Mouse (Mus musculus): ENCODE measurements around the gene Ppfia2. TPM values are rescaled to one million over a fixed set of nuclear protein-coding genes. Genes with fewer than 3 reads are reported as not detected.

Ppfia2 gene
- 0.59 and 0.63 TPM in 2 replicates for polyA plus RNA-seq (2015; fragmentation: Nextera tagmentation; extraction: Ambion mirVana)

GRCm38 (mm10) chr10:106469855-106470532, at the start of gene Ppfia2:
Gene Ppfia2 (plus strand): TSS chr10:106470339.
- H3K4me3 ChIP-seq = peak within 1 kb of the TSS; percentile 52
- no peak within 1 kb of the TSS for H3K27ac ChIP-seq
- under 1% methylated on average over 30 of the region's 30 CpGs for WGBS
- no peaks in the 10 kb centered on the region for H3K36me3 ChIP-seq
- H3K9me3 ChIP-seq = no peaks in the 10 kb centered on the region
- H3K9ac ChIP-seq = peak within 1 kb of the TSS; percentile 40
- ATAC-seq (ENCODE audit: low FRiP score, low read depth) = peak; percentile 83
- peaks cover 17% of the 10 kb centered on the region; the same call in 1 of the 2 replicates for H3K4me1 ChIP-seq
- peak within 1 kb of the TSS; percentile 89 for H3K4me2 ChIP-seq (replicated peaks)
- peaks cover 40% of the 10 kb centered on the region for H3K27me3 ChIP-seq

GRCm38 (mm10) chr10:106468956-106469721, 1.0 kb upstream of the Ppfia2 start:
- no peak for ATAC-seq (ENCODE audit: low FRiP score, low read depth)
- Histone ChIP-seq H3K4me2 (replicated peaks) (peak overlapping the region; percentile 89), H3K36me3 (no peaks in the 10 kb centered on the region), H3K27me3 (peaks cover 40% of the 10 kb centered on the region), H3K9me3 (no peaks in the 10 kb centered on the region), H3K4me3 (peak overlapping the region; percentile 52), H3K4me1 (peaks cover 17% of the 10 kb centered on the region; the same call in 1 of the 2 replicates), H3K9ac (0 out of 2 replicates have a peak overlapping the region, but pooled peaks have one; percentile 19), H3K27ac (no peak overlapping the region)
- WGBS = 3% methylated on average over 19 of the region's 19 CpGs

- Histone ChIP-seq H3K4me3 (peak overlapping the region; percentile 52), H3K27me3 (peaks cover 40% of the 10 kb centered on the region), H3K36me3 (no peaks in the 10 kb centered on the region), H3K4me1 (peaks cover 17% of the 10 kb centered on the region; the same call in 1 of the 2 replicates), H3K4me2 (replicated peaks) (peak overlapping the region; percentile 89), H3K9ac (peak overlapping the region; percentile 40; the same call in 1 of the 2 replicates), H3K9me3 (no peaks in the 10 kb centered on the region), H3K27ac (no peak overlapping the region)
- ATAC-seq (ENCODE audit: low FRiP score, low read depth) = peak; percentile 49; the same call in 1 of the 2 replicates
- WGBS = 11% methylated on average over 17 of the region's 18 CpGs
These were observed 530 bp downstream of the Ppfia2 start for GRCm38 (mm10) chr10:106470533-106471205.

GRCm38 (mm10) chr10:106509281-106510165, 39.4 kb downstream of the Ppfia2 start:
- ATAC-seq (ENCODE audit: low FRiP score, low read depth) = no peak
- Histone ChIP-seq H3K4me3 (no peak overlapping the region), H3K9ac (no peak overlapping the region), H3K4me2 (replicated peaks) (no peak overlapping the region), H3K4me1 (no peaks in the 10 kb centered on the region), H3K27ac (no peak overlapping the region), H3K9me3 (no peaks in the 10 kb centered on the region), H3K27me3 (no peaks in the 10 kb centered on the region), H3K36me3 (no peaks in the 10 kb centered on the region)
- WGBS = 58% methylated on average over 6 of the region's 6 CpGs

GRCm38 (mm10) chr10:106566036-106566435, 95.9 kb downstream of the Ppfia2 start:
- H3K9me3 ChIP-seq = no peaks in the 10 kb centered on the region
- H3K27me3 ChIP-seq = no peaks in the 10 kb centered on the region
- no peaks in the 10 kb centered on the region for H3K4me1 ChIP-seq
- WGBS = 65% methylated on average over 4 of the region's 4 CpGs
- H3K4me3 ChIP-seq = no peak overlapping the region
- no peak overlapping the region for H3K9ac ChIP-seq
- no peak overlapping the region for H3K27ac ChIP-seq
- no peak overlapping the region for H3K4me2 ChIP-seq (replicated peaks)
- no peaks in the 10 kb centered on the region for H3K36me3 ChIP-seq
- ATAC-seq (ENCODE audit: low FRiP score, low read depth) = no peak

GRCm38 (mm10) chr10:106585026-106585425, 114.9 kb downstream of the Ppfia2 start:
- no peak overlapping the region for H3K27ac ChIP-seq
- no peak overlapping the region for H3K9ac ChIP-seq
- no peak for ATAC-seq (ENCODE audit: low FRiP score, low read depth)
- no peaks in the 10 kb centered on the region for H3K36me3 ChIP-seq
- H3K4me1 ChIP-seq = no peaks in the 10 kb centered on the region
- H3K27me3 ChIP-seq = no peaks in the 10 kb centered on the region
- H3K4me3 ChIP-seq = no peak overlapping the region
- no peaks in the 10 kb centered on the region for H3K9me3 ChIP-seq
- no peak overlapping the region for H3K4me2 ChIP-seq (replicated peaks)
- WGBS = 73% methylated on average over 4 of the region's 4 CpGs

- Histone ChIP-seq H3K4me2 (replicated peaks) (no peak overlapping the region), H3K4me3 (no peak overlapping the region), H3K27ac (no peak overlapping the region), H3K9ac (no peak overlapping the region), H3K9me3 (no peaks in the 10 kb centered on the region), H3K4me1 (no peaks in the 10 kb centered on the region), H3K27me3 (no peaks in the 10 kb centered on the region), H3K36me3 (no peaks in the 10 kb centered on the region)
- 3% methylated on average over 4 of the region's 4 CpGs for WGBS
- ATAC-seq (ENCODE audit: low FRiP score, low read depth) = peak; percentile 54; the same call in 1 of the 2 replicates
These were observed 115.4 kb downstream of the Ppfia2 start for GRCm38 (mm10) chr10:106585476-106586080.

- no peak overlapping the region for H3K9ac ChIP-seq
- no peaks in the 10 kb centered on the region for H3K27me3 ChIP-seq
- H3K4me2 ChIP-seq (replicated peaks) = no peak overlapping the region
- no peak overlapping the region for H3K27ac ChIP-seq
- H3K9me3 ChIP-seq = no peaks in the 10 kb centered on the region
- 68% methylated on average over 5 of the region's 5 CpGs for WGBS
- no peaks in the 10 kb centered on the region for H3K36me3 ChIP-seq
- ATAC-seq (ENCODE audit: low FRiP score, low read depth) = no peak
- no peak overlapping the region for H3K4me3 ChIP-seq
- H3K4me1 ChIP-seq = no peaks in the 10 kb centered on the region
These were observed 117.7 kb downstream of the Ppfia2 start for GRCm38 (mm10) chr10:106587817-106588216.

- Histone ChIP-seq H3K4me2 (replicated peaks) (no peak overlapping the region), H3K27me3 (no peaks in the 10 kb centered on the region), H3K9me3 (no peaks in the 10 kb centered on the region), H3K9ac (no peak overlapping the region), H3K4me3 (no peak overlapping the region), H3K36me3 (no peaks in the 10 kb centered on the region), H3K4me1 (no peaks in the 10 kb centered on the region), H3K27ac (no peak overlapping the region)
- 79% methylated on average over 1 of the region's 1 CpGs for WGBS
- ATAC-seq (ENCODE audit: low FRiP score, low read depth) = no peak
These were observed 120.8 kb downstream of the Ppfia2 start for GRCm38 (mm10) chr10:106590944-106591343.

GRCm38 (mm10) chr10:106596976-106597375, 126.8 kb downstream of the Ppfia2 start:
- Histone ChIP-seq H3K36me3 (no peaks in the 10 kb centered on the region), H3K27me3 (no peaks in the 10 kb centered on the region), H3K4me2 (replicated peaks) (no peak overlapping the region), H3K4me1 (no peaks in the 10 kb centered on the region), H3K27ac (no peak overlapping the region), H3K9ac (no peak overlapping the region), H3K9me3 (no peaks in the 10 kb centered on the region), H3K4me3 (no peak overlapping the region)
- no peak for ATAC-seq (ENCODE audit: low FRiP score, low read depth)
- WGBS = 36% methylated on average over 1 of the region's 1 CpGs

- H3K4me2 ChIP-seq (replicated peaks) = no peak overlapping the region
- no peak for ATAC-seq (ENCODE audit: low FRiP score, low read depth)
- no peaks in the 10 kb centered on the region for H3K9me3 ChIP-seq
- no peaks in the 10 kb centered on the region for H3K27me3 ChIP-seq
- H3K4me3 ChIP-seq = no peak overlapping the region
- H3K9ac ChIP-seq = no peak overlapping the region
- H3K4me1 ChIP-seq = no peaks in the 10 kb centered on the region
- H3K27ac ChIP-seq = no peak overlapping the region
- no peaks in the 10 kb centered on the region for H3K36me3 ChIP-seq
- 81% methylated on average over 5 of the region's 5 CpGs for WGBS
These were observed 133.3 kb downstream of the Ppfia2 start for GRCm38 (mm10) chr10:106603319-106603898.

Measured in limb, embryonic 13.5 days (tissue).